Mouse (Mus musculus) urinary bladder, postnatal 36 days (tissue): ENCODE data around the gene Fastk.

Experiments used
- DNase-seq, 2 experiments: peaks; one replicate each; pipeline ENCODE4 v3.0.0; 2022; ENCODE audit warnings: low spot score in 2 of 2, mixed read lengths in 1 of 2

The Fastk gene

DNA sequence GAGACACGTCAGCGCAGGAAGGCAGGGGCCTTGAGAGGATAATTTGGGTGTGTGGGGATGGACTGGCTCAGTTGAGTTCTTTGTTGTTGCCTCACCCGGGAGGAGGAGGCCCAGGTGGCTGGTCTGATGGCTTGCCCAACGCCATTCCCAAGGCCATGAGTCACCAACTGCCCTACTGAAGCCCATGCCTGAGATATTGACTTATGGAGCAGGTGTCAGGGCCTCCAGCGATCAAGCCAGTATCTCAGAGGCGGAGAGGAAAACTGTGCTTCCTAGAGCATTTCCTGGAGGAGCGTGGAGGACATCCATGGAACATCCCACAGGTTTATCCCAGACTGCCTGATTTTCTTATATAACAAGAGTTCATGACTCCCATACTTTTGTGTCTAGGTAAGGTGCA lies 52.4 kb downstream of the Fastk start:
- peak; percentile 35 to 57 for DNase-seq

DNA sequence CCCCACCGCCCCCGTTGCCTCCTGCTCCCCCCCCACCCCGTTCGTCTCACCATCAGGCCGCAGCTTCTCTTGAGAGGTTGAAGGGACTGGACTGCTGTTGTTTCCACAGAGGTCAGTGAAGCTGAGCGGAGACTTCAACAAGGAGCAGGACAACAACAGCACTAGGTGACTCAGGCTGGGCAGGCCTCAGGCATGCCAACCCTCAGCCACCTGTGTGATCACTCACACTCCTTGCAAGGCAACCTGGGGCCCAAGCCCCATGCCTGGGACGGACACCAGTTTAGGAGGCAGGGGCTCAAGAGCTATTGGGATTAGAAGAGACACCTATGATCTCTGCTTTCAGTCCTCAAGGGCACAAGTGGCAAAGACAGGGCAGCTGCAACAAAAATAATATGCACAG lies 53.2 kb downstream of the Fastk start, which contains the start of gene Atg9b:
Gene Atg9b, minus strand, starts transcription at position 280 of the 400 bp plus-strand sequence.
- no peak for DNase-seq

DNA sequence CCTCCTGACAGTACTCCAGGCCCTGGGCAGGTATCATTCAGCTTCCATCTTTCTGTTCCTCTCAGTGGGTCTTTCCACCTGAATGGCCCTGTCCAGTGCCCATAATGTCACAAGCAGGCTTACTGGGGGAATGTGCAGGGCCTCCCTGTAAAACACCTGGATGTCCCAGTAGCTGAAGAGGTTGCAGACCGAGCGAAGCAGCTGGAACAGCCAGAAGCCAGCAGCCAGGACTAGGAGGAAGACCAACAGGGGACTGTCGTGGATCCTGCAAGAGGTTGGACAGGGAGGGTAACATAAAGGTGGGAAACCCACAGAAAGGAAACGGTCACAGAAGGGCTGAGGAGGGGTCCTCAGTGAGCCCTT lies 55.4 kb downstream of the Fastk start:
- no peak for DNase-seq

DNA sequence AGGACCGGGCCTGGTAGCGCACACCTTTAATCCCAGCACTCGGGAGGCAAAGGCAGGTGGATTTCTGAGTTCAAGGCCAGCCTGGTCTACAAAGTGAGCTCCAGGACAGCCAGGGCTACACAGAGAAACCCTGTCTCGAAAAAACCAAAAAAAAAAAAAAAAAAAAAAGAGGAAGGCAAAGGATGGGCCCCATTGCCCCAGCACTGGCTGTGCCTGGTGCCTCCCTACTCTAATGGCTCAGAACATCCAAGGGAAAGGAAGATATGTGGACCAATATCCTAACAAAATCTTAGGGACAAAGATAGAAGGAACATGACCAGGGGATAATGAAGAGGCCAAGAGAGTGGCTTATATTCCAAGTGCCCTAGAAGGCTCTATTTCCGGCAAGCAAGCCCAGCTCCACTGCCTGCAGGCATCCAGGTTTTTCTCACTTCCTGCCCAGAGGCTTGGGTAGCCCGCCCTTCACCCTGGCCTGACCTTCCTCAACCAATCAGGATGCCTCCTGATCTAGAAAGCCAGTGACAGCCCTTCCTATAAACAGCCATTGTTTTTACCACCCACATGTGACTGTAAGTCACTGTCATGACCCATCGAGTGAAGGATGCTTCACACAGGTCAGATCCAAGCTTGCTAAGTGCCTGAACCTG lies 56.0 kb downstream of the Fastk start:
- DNase-seq, result no peak
